Mouse (Mus musculus) liver, embryonic 14.5 days (tissue): Measurements from ENCODE around the gene Smim11.

Experiments
- CTCF ChIP-seq: IDR thresholded peaks from 2 replicates; pipeline ENCODE4 v1.5.1; 2016; ENCODE audit warnings: antibody characterized with exemption, low read depth, control low read depth
- EP300 ChIP-seq: IDR thresholded peaks from 2 replicates; pipeline ENCODE4 v1.6.1; 2016; ENCODE audit warnings: antibody characterized with exemption, low read depth

DNA sequence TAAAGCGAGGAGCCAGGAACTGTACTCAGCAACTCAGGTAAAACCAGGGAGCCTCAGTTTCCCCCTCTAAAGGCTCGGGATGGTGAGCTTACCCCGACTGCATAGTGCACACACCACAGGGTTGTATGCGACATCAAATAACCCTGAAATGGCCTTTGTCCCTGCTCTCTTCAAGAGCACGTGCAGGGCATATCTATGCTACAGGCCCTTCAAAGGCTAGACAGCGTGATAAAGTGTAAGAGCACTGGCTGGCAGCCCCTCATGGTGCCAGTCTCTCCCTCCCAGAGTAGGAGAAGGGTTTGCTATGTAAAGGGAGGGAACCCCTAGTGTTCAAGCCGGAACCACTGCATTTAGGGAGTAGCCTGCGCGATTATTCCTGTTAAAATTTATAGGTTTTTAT, 55.9 kb downstream of the Smim11 start:
- TF ChIP-seq CTCF = no peak
- no peak for TF ChIP-seq EP300
